Mouse (Mus musculus) ES-Bruce4 (cell line): Measurements from ENCODE around the gene Zap70. TPM values are rescaled to one million over a fixed set of nuclear protein-coding genes. Genes with fewer than 3 reads are reported as not detected.
"Not testable (repeated sequence)": the region's sequence is repeated elsewhere in the genome, so short reads cannot be mapped to it uniquely, and the experiment has no call there.

Source experiments
- H3K27ac ChIP-seq: 2 replicates; pipeline ENCODE4 v1.5.1; 2012; ENCODE audit warnings: low read length, inconsistent platforms; ENCODE audit not compliant: insufficient read depth
- H3K27me3 ChIP-seq: 2 replicates; pipeline ENCODE4 v1.6.1; 2012; ENCODE audit warnings: mild to moderate bottlenecking, low read length, inconsistent platforms; ENCODE audit not compliant: control insufficient read depth, poor library complexity, insufficient read depth, severe bottlenecking
- H3K36me3 ChIP-seq: 2 replicates; pipeline ENCODE4 v1.6.1; 2012; ENCODE audit warnings: inconsistent platforms, mild to moderate bottlenecking, low read length, moderate library complexity; ENCODE audit not compliant: control insufficient read depth, poor library complexity, insufficient read depth, severe bottlenecking
- H3K4me1 ChIP-seq: one replicate; pipeline ENCODE4 v1.8.1; 2011; ENCODE audit warnings: low read length; ENCODE audit not compliant: control insufficient read depth, insufficient read depth
- H3K4me3 ChIP-seq: 2 replicates; pipeline ENCODE4 v1.5.1; 2011; ENCODE audit warnings: low read depth, mild to moderate bottlenecking, low read length
- H3K9ac ChIP-seq: 2 replicates; pipeline ENCODE4 v1.6.1; 2012; ENCODE audit warnings: low read depth, mild to moderate bottlenecking, inconsistent platforms; ENCODE audit not compliant: poor library complexity, severe bottlenecking
- H3K9me3 ChIP-seq: replicated peaks from 2 replicates; pipeline ENCODE4 v1.6.1; 2012; ENCODE audit warnings: mild to moderate bottlenecking, low read length, inconsistent platforms; ENCODE audit not compliant: control insufficient read depth, poor library complexity, insufficient read depth, severe bottlenecking
- CTCF ChIP-seq: IDR thresholded peaks from one replicate; pipeline ENCODE4 v1.8.1; 2011; ENCODE audit warnings: low read depth, low read length
- EP300 ChIP-seq: IDR thresholded peaks from 2 replicates; pipeline ENCODE4 v1.6.1; 2011; ENCODE audit warnings: low read depth, low read length; ENCODE audit not compliant: insufficient read depth
- POLR2A ChIP-seq: IDR thresholded peaks from one replicate; pipeline ENCODE4 v1.8.1; 2011; ENCODE audit warnings: low read length; ENCODE audit not compliant: insufficient read depth
- polyA plus RNA-seq: library from polyadenylated mRNA; stranded (reverse); fragments of >200 nt; gene quantifications from 2 replicates; pipeline ENCODE4 v1.2.4, GENCODE M21; 2011; ENCODE audit warnings: low read depth; ENCODE audit not compliant: missing spikeins, insufficient read depth, insufficient read length

The Zap70 gene
- polyA plus RNA-seq, 1 experiment = 1.5 TPM

- Histone ChIP-seq H3K4me3 (no peak overlapping the region), H3K27me3 (no peaks in the 10 kb centered on the region), H3K27ac (no peak overlapping the region), H3K4me1 (peaks cover 4% of the 10 kb centered on the region), H3K9ac (no peak overlapping the region), H3K36me3 (peaks cover 64% of the 10 kb centered on the region), H3K9me3 (no peaks in the 10 kb centered on the region)
- TF ChIP-seq POLR2A (no peak), EP300 (no peak), CTCF (no peak)
Measured at GRCm38 (mm10) chr1:36807782-36808565, 46.4 kb downstream of the Zap70 start.

DNA sequence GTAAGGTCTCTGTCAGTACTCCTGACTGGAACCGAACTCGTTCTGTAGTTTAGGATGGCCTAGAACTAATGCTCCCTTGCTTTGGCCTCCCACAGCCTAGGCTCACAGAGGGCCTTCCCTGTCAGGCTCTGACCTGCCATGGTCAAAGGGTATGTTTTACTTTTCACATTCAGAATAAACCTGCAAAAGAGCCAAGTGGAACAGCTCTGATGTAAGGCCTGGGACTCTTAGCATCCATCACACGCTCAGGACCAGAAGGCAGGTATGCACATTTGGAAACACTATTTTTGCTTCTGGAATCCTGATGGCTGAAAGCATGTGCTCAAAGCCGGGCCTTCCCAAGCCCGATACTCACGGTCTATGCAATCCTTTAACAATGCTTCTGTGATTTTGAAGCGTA lies 50.2 kb downstream of the Zap70 start:
- no peaks in the 10 kb centered on the region for H3K27me3 ChIP-seq
- no peaks in the 10 kb centered on the region for H3K4me1 ChIP-seq
- H3K27ac ChIP-seq = no peak overlapping the region
- no peaks in the 10 kb centered on the region for H3K9me3 ChIP-seq
- peaks cover 83% of the 10 kb centered on the region for H3K36me3 ChIP-seq
- no peak overlapping the region for H3K4me3 ChIP-seq
- TF ChIP-seq CTCF (no peak), POLR2A (no peak), EP300 (no peak)
- no peak overlapping the region for H3K9ac ChIP-seq

DNA sequence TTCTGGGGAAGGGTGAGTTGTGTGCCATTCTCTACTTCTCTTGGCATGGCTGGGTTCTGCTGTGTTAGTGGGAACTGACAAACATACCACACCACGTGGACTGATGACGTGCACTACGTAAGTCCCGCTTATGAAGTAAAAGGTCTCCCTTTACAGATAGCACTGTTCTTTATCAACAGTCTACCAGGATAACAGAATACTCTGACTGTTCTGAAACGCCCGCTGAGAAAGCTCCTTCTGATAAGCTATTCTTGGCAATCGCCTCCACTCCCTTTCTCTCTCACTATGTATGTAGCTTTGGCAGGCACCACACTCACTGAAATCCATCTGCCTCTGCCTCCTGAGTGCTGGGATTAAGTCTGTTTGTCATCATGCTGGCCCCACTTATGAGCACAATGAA lies 51.8 kb downstream of the Zap70 start:
- Histone ChIP-seq H3K9me3 (no peaks in the 10 kb centered on the region), H3K27ac (no peak overlapping the region), H3K36me3 (peaks cover 83% of the 10 kb centered on the region), H3K4me1 (no peaks in the 10 kb centered on the region), H3K4me3 (no peak overlapping the region), H3K27me3 (no peaks in the 10 kb centered on the region), H3K9ac (no peak overlapping the region)
- TF ChIP-seq EP300 (no peak), POLR2A (no peak)

DNA sequence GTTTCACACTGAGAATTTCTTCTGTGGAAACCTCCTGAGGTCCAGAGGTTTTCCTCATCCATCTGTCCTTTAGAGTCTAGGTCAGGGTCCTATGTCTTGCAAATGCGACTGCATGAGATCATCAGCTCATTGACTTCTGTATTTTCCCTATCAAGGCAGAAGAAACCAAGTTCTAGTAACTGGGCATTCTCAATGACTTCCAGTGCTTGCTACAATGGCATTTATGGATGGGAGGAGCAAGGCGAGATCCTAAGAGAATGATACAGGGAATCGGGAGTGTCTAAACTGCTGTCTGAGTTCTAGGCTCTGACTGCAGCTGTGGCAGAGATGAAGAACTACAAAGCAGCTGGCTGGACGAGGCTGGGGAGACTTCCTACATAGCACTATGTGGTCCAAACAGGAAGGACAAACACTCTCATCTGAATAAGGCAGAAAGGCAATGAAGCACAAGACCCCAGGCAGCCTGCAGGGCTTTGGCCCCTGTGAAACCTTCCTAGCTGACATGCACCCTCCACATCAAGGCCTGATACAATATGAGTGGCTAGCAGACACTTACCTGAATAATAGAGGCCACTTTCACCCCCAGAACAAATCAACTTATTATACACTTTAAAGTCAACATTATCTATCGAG lies 52.8 kb downstream of the Zap70 start:
- Histone ChIP-seq H3K9ac (no peak overlapping the region), H3K9me3 (no peaks in the 10 kb centered on the region), H3K27me3 (no peaks in the 10 kb centered on the region), H3K36me3 (peaks cover 86% of the 10 kb centered on the region), H3K27ac (no peak overlapping the region), H3K4me3 (no peak overlapping the region), H3K4me1 (no peaks in the 10 kb centered on the region)
- TF ChIP-seq CTCF (no peak), POLR2A (no peak), EP300 (no peak)

DNA sequence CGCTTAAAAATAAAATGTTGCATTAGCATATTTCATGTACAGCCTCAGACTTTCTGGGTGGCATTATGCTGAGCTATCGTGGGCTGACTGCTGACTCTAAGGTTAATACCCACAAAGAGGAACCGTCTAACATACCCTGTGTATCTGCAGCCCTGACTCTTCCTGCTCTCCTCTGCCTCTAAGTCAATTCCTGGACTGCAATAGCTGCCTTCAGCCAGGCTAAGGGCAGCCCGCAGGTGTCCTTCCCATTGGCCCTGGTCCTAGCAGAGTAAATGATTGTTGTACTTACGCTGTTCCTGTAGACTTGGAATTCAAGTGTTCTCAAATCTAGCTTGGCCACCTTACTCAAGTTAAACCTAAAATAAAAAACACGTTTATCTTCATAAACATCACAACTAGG lies 53.6 kb downstream of the Zap70 start:
- Histone ChIP-seq H3K27ac (0 out of 2 replicates have a peak overlapping the region, but pooled peaks have one; percentile 12), H3K9ac (no peak overlapping the region), H3K36me3 (peaks cover 86% of the 10 kb centered on the region), H3K4me1 (no peaks in the 10 kb centered on the region), H3K9me3 (no peaks in the 10 kb centered on the region), H3K27me3 (no peaks in the 10 kb centered on the region), H3K4me3 (no peak overlapping the region)
- TF ChIP-seq CTCF (no peak), EP300 (no peak), POLR2A (no peak)

DNA sequence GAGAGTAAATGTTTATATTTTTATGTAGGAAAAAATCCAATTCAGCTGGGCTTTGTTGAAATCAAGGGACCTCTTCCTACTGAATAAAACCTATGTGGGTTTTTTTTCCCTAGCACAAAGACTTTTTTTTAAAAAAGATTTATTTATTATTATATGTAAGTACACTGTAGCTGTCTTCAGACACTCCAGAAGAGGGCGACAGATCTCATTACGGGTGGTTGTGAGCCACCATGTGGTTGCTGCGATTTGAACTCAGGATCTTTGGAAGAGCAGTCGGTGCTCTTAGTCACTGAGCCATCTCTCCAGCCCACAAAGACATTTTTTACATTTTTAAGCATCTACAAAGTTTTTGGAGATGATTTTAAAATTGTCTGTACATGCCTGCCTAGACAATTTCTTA lies 60.3 kb downstream of the Zap70 start:
- H3K27me3 ChIP-seq, H3K9me3 ChIP-seq, H3K4me1 ChIP-seq, H3K9ac ChIP-seq, H3K4me3 ChIP-seq, H3K27ac ChIP-seq: not testable (repeated sequence)
- peaks cover 71% of the 10 kb centered on the region for H3K36me3 ChIP-seq
